Mouse (Mus musculus) adrenal gland, postnatal 10 days (tissue): ENCODE measurements around the gene Dock6. TPM values are rescaled to one million over a fixed set of nuclear protein-coding genes. Genes with fewer than 3 reads are reported as not detected.
"Not testable (repeated sequence)": the region's sequence is repeated elsewhere in the genome, so short reads cannot be mapped to it uniquely, and the experiment has no call there.

Experiments used
- DNase-seq: peaks from one replicate; pipeline ENCODE4 v3.0.0; 2021; ENCODE audit warnings: mixed read lengths
- total RNA-seq, 2 experiments: library from RNA; stranded (reverse); gene quantifications; 2 replicates each; pipeline ENCODE4 v1.2.3; 2021

The Dock6 gene
- total RNA-seq, 2 experiments from 2014 or later, result 40.1 to 56.3 TPM

DNA sequence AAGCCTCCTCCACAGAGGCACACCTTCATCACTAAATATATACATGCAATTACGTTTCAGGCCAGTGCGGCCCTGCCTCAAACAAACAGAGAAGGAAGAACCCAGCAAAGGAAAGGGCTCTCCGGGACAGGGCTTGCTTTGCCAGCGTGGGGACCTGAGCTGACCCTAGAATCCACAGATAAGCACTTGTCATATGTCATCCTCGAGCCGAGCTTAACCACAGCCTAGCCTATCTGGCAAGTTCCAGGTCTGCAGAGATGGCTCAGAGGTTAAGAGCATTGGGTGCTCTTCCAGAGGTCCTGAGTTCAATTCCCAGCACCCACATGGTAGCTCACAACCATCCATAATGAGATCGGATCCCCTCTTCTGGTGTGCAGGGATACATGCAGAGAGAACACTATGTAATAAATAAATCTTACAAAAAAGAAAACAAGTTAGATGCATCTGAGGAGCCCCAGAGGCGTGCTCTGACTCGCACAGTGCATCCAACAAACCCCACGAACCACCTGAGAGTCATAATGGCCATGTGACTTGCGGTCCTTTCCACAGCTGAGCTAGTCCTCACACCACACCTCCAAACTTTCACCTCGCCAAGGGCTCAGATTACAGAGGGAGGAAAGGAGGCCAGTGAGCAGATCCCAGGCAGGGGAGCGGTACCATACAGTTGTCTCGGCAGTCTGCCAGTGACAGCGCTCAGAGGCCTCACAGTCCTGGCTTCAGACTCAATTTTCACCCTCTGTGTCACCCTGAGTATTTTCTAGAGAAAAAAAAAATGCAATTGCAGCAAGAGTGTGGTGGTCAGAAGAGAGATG, 70.6 kb downstream of the Dock6 start:
- peak; percentile 36 for DNase-seq

DNA sequence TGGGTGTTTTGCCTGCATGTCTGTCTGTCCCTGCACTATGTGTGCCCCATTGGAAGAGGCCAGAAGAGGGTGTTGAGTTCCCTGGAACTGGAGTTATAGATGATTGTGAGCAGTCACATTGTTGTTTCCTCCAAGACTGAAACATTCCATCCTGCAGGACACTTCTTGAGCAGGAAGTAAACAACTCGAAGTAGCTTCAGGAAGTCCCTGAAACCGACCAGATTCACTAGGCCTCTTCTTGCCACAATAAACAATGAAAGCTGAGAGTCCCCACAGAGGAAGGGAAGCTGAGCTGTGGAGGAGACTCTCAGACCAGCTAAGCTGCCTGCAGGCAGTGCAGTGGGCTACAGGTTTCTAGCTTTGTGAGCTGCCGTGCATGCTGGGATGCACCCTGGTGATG, 74.7 kb downstream of the Dock6 start:
- DNase-seq, result no peak

DNA sequence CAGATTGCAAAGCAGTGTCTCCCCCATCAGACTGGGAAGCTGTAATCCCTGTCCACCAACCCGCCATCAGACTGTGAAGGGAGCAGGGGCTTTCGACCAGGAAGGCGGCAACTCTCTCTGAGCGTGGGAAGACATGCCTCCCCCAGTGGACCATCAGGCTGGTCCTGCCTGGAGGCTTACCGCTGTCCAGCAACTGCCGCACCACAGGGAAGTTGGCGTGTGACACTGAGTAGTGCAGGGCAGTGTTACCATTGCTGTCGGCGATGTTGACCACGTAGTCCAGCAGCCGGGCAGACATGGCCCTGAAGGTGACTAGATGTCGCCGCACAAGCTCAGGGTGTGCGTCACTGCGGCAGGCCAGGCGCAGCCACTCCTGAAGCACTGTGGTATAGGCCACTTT, 78.1 kb downstream of the Dock6 start:
- no peak for DNase-seq

DNA sequence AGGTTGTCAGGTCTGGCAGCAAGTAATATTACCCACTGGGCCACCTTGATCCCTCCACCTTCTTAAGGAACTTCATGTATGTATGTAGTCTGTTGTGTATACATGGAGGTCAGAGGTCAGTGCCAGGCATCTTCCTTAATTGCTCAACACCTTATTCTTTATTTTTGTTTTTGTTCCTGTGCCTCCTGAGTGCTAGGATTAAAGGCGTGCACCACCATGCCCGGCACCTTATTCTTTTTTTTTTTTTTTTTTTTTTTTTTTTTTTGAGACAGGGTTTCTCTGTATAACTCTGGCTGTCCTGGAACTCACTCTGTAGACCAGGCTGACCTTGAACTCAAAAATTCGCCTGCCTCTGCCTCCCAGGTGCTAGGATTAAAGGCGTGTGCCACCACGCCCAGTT, 79.0 kb downstream of the Dock6 start:
- not testable (repeated sequence) for DNase-seq

DNA sequence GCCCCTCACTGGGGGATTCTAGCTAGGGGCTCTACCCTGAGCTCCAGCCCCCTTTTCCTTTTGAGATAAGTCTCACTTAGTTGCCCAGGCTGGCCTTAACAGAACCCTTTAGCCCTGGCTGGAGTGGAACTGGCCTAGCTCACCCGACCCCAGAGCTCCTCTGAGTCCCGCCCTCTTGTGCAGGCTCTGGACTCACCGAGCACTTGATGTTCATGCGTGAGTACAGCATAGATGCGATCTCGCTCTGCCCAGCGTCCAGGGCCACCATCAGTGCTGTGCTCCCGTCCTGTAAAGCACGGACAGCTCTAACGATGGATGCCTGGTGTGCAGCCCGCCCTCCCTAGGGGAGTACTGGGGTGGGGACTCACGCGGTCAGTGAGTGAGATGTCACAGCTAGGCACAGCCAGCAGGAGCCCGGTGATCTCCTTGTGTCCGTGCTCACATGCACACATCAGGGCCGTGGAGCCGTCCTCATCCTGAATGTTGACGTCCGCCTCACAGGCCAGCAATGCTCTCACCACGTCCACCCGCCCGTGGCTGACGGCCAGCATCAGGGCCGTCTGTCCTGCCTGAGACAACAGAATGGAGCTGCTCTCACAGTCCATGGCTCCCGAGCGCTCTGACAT, 82.8 kb downstream of the Dock6 start:
- peak; percentile 49 for DNase-seq

DNA sequence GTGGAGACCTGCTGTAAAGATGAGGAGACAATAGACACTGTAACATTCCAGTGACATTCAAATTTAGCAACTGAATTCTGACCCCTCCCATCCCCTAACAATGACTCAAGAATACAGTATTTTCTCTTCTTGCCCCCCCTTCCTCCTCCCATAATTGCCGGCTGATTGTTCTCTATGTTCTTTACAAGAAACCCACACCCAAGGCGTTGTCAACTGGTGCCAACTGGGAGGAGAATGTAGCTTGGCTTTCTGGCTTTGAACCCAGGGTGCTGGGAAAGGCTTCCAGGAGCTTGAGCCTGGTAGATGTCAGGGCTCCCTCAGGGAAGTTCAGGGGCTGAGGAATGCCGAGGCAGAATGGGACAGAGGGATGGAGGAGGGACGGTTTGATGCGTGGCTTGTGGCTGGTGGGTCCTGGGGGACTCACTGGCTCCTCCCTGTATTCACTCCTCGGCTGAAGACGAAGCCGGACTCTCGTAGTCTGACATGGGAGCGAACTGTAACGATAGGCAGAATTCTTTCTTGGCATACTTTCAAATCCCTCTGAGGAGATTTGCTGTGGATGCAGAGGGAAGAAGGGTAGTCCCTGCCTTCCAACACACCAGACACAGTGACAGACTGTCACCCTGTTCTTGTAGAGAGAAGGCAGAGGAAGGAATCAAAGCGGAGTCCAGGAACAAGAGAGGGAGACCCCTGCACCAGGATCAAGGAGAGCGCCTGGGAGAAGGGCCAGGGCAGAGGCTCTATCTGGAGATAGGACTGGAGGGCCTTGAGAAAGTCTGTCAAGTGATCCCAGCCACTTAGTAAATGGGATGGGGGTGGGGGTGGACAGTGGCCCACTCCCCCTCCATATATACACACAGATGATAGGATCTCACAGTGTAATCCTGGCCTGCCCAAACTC, 83.7 kb downstream of the Dock6 start:
- peak; percentile 44 for DNase-seq

DNA sequence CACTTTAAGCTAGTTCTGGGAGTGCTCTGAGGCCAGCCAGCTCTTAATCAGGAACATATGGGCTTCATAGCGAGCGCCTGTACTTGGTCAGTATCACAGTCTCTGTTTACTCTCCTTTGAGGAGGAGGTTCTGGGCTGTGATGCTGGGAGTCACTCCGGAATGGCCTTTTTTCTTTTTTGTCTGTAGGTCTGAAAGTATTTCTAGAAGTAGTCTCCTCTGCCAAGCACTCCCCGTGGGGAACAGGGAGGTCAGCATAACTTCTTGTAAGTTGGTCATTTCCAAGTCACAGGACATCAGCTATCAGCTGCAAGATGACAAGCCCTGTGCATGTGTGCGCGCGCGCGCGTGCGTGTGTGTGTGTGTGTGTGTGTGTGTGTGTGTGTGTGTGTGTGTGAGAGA, 84.5 kb downstream of the Dock6 start:
- peak; percentile 46 for DNase-seq

DNA sequence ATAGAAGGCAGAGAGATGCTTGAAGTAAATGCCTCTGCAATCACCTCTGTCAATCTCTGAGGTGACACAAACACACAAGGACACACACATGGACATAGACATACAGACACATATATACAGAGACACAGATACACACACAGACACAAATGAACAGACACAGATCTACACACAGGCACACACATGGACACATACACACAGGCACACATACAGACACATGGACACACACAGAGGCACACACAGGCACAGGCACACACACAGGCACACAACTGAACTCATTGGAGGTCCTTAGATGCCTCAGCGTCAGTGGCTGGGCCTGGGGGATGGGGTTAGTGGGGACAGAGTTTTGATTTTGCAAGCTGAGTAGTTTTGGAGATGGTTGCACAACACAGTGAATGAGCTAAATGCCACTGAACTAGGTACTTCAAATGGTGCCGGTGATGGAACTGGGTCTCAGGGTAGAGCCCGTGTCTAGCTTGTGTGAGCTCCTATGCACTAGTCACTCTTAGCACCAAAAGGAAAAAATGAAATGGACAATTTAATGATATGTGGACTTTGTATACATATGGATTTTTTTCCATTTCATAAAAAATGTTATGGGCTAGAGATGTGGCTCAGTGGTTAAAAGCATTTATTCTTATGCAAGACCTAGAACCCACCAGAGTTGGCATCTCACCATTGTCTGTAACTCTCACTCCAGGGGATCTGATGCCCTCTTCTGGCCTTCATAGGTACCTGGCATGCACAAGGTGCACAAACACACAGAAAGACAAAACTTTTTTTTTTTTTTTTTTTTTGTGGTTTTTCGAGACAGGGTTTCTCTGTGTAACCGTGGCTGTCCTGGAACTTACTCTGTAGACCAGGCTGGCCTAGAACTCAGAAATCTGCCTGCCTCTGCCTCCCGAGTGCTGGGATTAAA, 88.1 kb downstream of the Dock6 start:
- DNase-seq, result no peak

DNA sequence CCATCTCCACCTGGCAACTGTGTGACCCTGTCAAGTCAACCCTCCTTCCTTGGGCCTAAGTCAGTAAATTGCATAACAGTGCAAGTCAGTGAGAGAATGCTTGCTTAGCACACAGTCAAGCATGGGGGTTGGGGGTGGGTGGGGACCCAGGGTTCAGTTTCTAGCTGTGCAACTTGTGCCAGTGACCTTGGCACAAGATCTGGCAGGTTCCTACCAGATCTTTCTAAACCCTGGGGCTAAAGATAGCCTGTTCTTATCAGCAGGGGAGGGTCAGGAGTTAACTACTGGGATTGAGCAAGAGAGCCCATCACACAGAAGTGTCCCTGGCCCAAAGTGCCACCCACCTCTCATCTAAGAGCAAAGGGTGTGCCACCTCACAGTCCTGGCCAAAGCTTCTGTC, 90.3 kb downstream of the Dock6 start:
- peak; percentile 48 for DNase-seq

DNA sequence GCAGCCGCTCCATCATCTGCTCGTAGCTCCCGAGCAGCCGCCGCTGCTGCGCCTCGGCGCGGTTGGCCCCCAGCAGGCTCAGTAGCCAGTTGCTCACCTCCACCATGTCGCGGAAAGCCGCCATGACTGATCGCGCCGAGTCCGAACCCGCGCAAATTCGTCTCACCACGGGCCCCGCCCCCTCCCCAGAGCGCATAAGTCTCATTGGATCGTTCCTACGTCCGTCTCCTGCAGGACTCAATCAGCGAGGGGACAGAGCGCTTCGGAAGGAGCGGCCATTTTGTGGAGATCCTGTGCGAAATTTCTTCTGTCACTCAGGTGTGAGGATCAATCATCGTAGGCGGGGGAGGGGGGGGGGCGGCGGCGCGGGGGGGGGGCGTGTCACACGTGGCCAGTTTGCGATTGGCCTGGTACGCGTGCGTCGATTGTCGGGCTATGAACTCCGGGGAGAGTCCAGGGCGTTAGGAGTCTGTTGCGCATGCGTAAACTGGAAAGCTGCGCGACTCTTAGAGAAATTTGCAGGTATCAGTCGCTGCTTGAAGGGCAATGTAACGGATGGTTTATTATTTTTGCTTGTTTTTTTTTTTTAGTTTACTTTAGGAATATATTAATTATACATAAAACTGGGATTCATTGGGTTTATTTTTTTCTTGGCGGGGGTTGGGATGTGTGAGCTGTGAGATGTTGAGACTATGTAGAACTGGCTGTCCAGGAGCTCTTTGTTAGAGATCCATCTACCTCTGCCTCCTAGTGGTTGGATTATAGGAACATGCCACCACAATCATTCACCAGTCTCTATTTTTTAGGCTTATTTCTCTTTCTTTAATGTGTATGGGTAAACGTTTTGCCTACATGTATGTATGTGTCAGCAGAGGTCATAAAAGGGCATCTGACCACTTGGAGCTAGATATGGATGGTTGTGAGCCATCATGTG, 92.0 kb downstream of the Dock6 start, which contains the start of gene Spc24:
Gene Spc24 (minus strand): TSS at position 149 of the 934 bp plus-strand sequence.
- peak; percentile 96 for DNase-seq

DNA sequence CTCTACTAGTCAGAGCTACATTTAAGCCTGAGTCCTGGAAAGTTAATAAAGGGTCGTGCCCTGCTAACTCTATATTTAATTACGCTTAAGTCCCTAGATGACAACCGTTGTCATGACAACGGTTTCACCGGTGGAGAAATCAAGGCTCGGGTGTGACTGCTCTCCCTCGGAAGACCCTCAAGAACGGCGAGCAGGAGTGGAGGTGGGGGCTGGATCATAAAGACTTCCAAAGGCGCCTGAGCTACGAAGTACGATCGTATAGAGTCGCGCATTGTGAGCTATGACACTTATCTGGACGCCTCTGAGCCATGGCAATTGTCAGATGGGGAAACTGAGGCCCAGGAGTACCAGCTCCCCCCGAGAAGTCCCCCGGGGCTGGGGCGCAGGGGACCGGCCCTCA, 92.7 kb downstream of the Dock6 start:
- no peak for DNase-seq

DNA sequence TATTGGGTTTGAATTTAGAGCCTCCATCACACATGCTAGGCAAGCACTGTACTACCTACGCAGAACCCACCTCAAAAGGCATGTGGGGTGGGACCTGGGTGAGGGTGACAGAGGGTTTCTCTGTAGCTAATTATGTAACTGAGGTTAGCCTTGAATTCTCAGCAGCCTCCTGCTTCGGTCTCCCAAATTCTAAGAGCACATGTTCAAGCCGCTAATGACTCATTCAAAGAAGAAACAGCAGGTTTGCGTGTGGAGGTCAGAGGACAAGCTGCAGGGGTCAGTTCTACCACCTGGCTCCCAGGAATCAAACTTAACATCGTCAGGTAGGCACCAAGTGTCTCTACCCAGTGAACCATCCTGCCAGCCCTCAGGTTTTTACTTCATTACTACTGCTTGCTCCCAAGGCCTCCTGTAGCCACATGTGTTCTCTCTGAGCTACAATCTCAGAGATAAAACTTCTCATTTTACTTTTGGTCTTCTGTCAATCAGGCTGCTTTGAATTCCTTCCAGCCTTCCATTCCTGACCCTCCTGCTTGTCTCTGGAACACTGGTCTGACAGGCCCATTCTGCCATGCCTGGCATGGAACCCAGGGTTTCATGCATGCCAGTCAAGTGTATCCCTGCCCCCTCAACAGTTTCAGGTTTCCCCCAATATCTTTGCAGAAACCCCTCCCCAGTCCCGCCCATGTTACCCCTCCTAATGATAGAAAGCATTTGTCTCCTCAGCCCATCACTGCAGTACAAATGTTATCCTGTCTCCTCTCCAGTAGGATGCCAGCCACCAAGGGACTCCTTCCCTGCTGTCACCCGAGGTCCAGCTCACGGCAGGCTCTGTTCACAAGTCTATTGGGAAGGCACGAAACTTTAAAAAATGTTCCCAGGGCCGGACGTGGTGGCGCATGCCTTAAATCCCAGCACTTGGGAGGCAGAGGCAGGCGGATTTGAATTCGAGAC, 93.6 kb downstream of the Dock6 start:
- DNase-seq, result no peak

DNA sequence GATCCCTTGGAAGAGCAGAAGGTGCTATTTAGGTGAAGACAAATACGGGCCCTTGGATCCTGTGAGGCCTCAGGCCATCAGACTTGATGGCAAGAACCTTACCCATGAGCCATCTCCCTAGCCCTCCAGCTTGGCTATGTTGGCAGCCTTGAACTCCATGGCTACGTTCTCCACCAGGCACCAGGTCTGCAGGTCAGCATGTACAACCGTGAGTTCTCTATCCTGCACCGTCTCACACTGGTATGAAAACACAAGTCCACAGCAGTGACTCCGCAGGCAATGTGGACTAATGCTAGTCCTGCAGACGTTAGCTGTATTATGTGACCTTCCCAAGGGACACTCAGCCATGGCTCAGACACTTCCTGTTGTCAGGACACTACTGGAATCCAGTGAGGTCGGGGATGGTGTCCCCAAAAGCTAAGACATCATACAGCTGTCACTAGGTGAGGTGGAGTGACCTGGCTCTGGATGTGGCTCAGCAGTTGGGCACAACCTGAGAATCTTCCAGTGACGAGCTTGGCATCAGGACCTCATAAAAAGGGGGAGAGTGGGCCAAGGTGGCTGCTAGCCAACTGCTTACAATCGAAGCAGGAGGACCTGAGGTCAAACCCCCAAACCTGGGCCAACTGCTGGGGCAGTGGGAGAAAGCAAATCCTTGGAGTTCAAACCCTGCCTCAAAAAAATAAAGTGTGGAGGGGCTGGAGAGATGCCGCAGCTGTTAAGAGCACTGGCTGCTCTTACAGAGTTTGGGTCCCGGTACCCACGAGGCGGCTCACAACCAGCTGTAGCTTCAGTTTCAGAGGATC, 97.7 kb downstream of the Dock6 start:
- no peak for DNase-seq

DNA sequence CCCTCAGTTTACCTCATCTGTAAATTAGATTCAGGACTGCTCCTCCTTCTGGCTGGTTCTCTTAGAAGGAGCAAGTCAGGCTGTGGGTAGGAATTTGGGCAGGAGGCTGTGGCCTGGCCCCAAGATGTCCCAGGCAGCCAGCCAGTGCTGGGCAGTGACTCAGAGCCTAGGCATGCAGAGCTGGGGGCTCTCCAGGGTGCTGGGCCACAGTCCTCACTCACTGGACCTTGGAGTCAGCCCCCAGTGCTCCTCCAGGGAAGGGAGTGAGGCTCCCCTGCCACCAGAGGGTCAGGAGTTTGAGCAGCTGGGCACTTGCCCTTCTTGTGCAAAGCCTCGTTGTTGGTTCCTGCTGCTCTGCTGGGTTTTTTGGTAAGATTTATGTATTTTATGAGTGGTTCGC, 98.4 kb downstream of the Dock6 start:
- DNase-seq, result peak; percentile 89

DNA sequence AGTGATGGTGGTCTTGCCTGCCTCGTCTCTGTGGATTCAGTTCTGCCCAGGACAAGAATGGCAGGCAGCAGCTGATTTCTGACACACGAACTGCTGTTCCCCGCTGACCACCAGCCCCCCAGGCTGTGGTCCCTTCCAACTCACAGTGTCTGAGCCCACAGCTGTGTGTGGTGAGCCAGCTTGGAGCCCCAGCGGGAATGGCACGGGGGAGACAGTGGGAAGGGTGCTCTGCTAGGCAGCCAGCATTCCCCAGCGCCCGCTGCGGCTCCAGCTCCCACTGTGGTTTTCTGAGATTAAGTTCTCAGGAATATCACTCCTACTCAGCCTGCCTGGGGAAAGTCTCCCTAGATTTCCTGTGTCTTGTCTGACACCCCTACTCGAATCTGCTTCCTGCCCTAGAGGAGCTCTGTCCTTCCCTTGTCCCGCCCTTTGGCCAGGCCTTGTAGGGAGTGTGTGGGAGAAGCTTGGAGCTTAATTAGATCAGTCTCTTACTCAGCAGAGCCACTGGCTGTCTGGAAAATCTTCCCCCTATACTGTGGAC, 100.1 kb downstream of the Dock6 start:
- peak; percentile 57 for DNase-seq

DNA sequence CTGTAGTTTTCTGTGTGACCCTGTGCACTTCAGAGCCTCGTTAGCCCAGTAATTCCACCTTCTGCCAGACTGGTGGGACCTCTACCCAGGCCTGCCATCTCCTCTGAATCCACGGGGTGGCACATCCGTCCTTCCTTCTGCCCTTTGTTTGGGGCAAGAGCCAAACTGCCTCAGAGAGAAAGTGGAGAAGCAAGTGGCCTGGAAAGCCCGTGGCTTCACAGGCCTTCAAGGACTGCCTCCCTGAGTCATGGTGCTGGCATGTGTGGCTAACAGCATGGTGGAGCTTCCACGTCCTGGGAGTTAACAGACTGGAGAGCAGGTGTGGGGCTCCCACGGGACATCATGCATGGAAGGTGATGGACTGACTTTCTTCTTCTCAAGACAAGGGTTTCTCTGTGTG, 101.1 kb downstream of the Dock6 start:
- DNase-seq, result peak; percentile 70

DNA sequence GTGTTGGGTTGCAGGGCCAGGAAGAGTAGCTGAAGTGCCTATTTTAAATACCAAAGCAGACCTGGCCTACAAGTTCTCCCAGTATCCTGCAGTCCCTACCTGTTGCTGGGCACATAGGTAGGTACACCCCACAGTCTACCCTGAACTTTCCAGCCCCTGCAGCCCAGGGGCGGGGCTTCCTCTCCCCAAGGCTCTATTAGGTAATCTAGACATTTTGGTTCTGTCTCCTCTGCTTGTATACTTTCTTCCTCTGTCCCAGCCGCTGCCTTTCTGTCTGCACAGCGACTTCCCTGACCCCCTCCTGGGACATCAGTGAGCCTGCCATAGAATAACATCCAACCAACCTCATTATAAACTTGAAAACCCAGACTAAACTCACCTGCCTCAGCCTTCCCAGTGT, 102.1 kb downstream of the Dock6 start:
- no peak for DNase-seq
